In genomic region chr1:171064491-171065242, GRCm38 (mm10) we compare ENCODE assay signal across 8 mouse cellular contexts. TPM values are rescaled to one million over a fixed set of nuclear protein-coding genes. Genes with fewer than 3 reads are reported as not detected.
A peak's percentile ranks its signal among the peaks of the same experiment; 100 is the strongest.
DNase-seq lines count a peak whose midpoint lies in the region; ATAC-seq lines count a peak whose summit lies in the region.
"Not testable (repeated sequence)": the region's sequence is repeated elsewhere in the genome, so short reads cannot be mapped to it uniquely, and the experiment has no call there.

Gene Fcgr3, minus strand, starts transcription at chr1:171064935.

- ATAC-seq in hindbrain, embryonic 11.5 days (ENCODE audit: low FRiP score), result peak; percentile 70

- H3K4me3 ChIP-seq in hindbrain, embryonic 11.5 days (ENCODE audit: low read depth, low read length), result peak within 1 kb of the TSS; percentile 39

- H3K36me3 ChIP-seq in hindbrain, embryonic 11.5 days (ENCODE audit: control insufficient read depth, insufficient read depth, low read length), result not testable (repeated sequence)

- not testable (repeated sequence) for H3K9ac ChIP-seq in hindbrain, embryonic 11.5 days (ENCODE audit: low read depth, low read length)

- WGBS in hindbrain, embryonic 11.5 days, result 2% methylated on average over 36 of the region's 75 CpGs

- DNase-seq in NIH3T3 (ENCODE audit: low read depth), result peak; percentile 59
- DNase-seq in cerebellum, postnatal 14 days, result peak; percentile 84 to 91
- peak; percentile 86 to 87 for DNase-seq in frontal cortex, postnatal 14 days (ENCODE audit: low spot score in 2 of 2)
- peak; percentile 87 for DNase-seq in hindbrain, embryonic 11.5 days (ENCODE audit: low spot score)
- peak; percentile 94 to 95 for DNase-seq in layer of hippocampus, postnatal 10 days (ENCODE audit: low spot score in 2 of 2)
- peak; percentile 86 for DNase-seq in lung, postnatal 10 days
- peak; percentile 97 for DNase-seq in ovary, postnatal 10 days (ENCODE audit: low spot score)
- DNase-seq in thymus, postnatal 10 days (ENCODE audit: low spot score in 2 of 2), result peak; percentile 67 to 74

- H3K9me3 ChIP-seq in hindbrain, embryonic 11.5 days (ENCODE audit: control insufficient read depth, low read length), result not testable (repeated sequence)

- not testable (repeated sequence) for H3K4me1 ChIP-seq in hindbrain, embryonic 11.5 days (replicated peaks; ENCODE audit: control insufficient read depth, insufficient read depth, low read length)

- not testable (repeated sequence) for H3K27ac ChIP-seq in hindbrain, embryonic 11.5 days (ENCODE audit: low read depth, low read length)

- peaks cover 27% of the 10 kb centered on the region for H3K27me3 ChIP-seq in hindbrain, embryonic 11.5 days (ENCODE audit: control insufficient read depth, insufficient read depth, low read length)

- peak within 1 kb of the TSS; percentile 40 for H3K4me2 ChIP-seq in hindbrain, embryonic 11.5 days (replicated peaks; ENCODE audit: low read depth, low read length)

RNA-seq across cellular contexts. Expression of gene Fcgr3, which starts in this region (rescaled TPM):
- 9.6 TPM in 2 replicates for polyA plus RNA-seq in hindbrain, embryonic 11.5 days (2014; fragmentation: Nextera tagmentation; extraction: Ambion mirVana)
- total RNA-seq in layer of hippocampus, postnatal 10 days (2021), result 10 to 100 TPM; 10.5 to 12.7 TPM
